Mouse (Mus musculus) urinary bladder, postnatal 14 days (tissue): Measurements from ENCODE around the gene Myt1l.

Experiments
- DNase-seq: peaks from one replicate; pipeline ENCODE4 v3.0.0; 2021; ENCODE audit warnings: low spot score

Myt1l gene

GRCm38 (mm10) chr12:29657061-29657460 lies 128.9 kb downstream of the Myt1l start:
- no peak for DNase-seq

- DNase-seq, result no peak
These were observed 129.7 kb downstream of the Myt1l start for GRCm38 (mm10) chr12:29657870-29658269.

DNA sequence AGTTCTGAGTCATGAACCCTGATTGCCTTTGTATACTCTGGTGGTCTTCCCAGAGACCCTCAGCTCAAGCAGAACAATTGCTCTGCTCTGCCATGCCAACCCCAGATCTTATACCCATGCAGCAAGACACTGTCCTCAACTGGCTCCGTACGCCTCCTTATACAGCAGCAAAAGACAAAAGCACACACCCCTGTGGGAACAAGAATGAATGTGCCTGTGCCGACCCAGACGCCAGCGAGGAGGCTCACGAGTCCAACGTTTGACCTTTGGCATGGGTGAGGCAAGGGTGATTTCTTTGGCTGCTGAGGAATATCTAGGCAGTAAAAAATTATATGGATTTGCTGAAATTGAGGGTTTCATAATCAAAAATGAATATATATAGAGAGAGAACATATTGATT lies 143.8 kb downstream of the Myt1l start:
- DNase-seq, result no peak

DNA sequence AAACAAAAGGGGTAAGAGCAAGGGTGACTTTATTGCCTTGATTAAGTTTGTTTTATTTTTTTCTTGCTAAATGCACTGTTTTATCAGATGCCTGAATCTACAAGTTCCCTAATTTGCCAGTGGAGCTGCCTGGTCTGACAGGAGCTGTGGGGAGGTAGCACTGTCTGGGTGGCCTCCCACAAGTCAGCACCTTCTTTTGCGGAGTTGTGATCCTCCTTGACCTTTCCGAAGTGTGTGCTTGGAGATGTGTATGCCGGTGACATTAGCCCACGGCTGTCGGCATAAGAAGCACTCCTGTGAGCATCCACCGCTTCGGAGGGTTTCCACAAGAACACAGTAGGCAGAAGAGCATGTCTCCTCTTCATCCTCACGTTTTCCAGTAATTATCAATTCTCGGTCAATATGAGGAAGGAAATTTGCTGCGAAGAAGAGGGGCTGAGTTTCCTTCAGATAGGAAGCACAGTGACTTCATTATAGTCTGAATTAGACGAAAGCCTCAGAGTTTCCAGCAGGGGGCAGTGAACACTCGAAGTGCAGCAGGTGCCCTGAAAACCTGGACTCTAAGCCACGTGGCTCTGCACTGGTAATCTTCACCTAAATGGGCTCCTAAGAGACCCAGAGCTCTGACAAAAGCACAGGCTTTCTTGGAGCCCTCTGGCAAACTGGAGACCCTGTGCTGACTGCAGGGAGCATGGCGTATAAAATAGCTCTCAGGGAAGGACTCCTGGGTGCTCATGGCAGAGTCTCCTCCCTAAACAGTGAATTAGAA lies 147.6 kb downstream of the Myt1l start:
- DNase-seq, result peak; percentile 52

- DNase-seq, result no peak
These were observed 154.2 kb downstream of the Myt1l start for GRCm38 (mm10) chr12:29682384-29682783.

- DNase-seq, result no peak
These were observed 154.8 kb downstream of the Myt1l start for GRCm38 (mm10) chr12:29682946-29683345.

GRCm38 (mm10) chr12:29686241-29686640 lies 158.1 kb downstream of the Myt1l start:
- DNase-seq, result no peak

DNA sequence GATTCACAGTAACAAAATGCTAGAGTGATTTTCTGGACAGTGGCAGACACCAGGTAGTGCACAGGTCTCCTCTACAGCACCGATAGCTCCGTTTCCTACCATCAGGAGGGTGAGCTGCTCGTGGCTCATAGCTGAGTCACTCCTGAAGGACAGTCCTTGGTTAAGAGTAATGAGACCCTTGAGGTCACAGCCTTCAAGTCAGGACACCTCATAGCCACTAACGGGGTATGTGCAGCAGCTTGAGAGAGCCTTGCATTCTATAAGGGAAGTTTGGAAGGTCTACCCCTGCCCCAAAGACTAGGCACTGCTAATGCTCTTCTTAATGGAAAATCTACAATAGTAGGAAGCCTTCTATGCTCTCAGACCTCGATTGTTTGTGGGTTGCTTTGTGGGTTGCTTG lies 163.4 kb downstream of the Myt1l start:
- DNase-seq, result no peak

DNA sequence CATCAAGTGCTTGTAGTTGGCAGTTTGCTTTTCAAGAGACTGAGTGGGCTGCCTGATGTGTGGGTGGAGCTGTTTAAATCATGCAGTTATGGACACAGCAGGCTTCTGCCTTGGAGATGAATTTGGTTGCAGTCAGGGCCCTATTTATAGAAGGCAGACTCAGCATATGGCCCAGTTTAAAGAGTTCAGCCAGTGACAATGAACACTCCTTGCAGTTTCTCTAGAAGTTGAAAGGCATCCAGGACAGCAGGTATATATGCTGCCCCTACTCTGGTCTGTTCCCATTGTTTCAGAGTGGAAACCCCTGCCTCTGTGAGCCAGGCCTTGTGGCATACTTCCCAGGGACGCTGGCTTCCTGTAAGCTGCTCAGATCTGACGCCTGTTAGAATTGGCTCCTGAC lies 167.0 kb downstream of the Myt1l start:
- no peak for DNase-seq

DNA sequence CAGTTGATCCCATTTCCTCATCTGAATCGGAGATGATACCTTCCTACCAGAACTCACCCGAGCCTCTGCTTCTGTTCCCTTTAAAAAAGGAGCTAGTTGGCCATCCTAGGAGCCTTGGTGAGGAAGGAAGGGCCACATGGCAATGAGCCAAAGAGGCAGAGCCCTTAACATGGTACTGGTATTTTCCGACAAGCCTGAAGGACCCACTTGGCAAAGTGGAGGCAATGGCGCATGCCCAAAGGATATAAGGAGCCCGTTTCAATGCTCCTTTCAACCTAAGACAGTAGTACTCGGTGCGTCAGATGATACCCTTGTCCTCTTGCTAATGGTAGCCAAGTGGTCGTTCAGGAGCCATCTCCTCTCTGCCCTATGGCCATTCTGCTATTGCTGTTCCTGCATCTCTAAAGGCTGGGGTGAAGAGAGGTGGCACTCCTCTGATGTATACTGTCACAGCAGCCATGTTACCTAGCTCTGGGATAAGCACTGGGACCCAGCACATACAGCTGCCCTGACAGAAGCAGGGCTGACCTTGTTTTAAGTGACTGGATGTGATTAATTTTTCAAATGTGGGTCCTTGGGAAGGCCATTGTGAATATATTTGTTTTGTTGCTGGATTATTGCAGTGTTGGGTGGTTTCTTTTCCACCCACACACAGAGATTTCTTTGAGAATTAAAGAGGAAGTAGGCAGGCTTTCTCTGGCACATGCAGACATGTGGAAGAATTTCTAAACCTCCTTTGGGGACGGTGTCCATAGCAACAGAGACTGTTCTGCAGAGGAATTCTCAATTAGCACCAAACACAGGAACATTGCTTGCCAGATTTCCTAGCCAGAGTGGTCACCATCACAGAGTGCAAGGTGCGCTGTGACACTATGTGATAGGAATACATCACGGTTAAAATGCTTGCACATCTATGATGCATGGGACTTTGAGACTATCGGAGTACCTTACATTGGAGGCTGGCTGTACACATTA lies 169.6 kb downstream of the Myt1l start:
- no peak for DNase-seq

DNA sequence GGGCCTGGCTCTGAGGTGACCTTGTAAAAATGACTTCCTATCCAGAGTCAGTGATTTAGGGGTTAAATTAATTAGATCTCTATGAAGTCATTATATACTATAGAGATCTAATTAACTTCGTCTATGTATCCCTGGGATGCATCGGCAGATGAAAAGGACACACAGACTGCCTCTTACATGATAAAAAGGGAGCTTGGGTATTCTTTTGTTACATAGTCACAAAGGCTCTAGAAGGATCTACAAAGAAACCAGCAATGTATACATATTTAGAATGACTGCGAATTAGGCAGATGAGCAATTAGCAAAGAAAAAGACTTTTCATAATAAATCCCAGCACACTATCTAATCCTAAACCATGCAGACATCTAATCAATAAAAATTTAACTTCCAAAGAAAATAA lies 170.4 kb downstream of the Myt1l start:
- no peak for DNase-seq

- DNase-seq, result no peak
These were observed 170.8 kb downstream of the Myt1l start for GRCm38 (mm10) chr12:29698976-29699375.

DNA sequence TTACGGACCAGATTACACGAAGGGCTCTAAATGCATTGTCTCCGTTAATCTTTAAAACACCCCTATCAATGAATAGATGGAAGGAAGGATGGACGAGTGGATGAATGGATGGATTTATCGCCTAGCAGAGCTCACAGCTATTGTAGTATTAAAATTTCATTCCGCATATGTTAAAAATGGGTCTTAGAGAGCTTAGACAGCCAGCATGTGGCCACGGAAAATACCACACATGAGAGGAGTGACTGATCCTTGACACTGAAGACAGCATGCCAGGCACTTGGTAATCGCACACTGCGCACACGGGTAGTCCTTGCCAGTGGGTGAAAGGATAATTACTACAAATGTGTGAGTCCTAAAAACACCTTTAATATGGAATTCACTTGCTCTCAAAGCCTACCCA lies 171.2 kb downstream of the Myt1l start:
- no peak for DNase-seq

DNA sequence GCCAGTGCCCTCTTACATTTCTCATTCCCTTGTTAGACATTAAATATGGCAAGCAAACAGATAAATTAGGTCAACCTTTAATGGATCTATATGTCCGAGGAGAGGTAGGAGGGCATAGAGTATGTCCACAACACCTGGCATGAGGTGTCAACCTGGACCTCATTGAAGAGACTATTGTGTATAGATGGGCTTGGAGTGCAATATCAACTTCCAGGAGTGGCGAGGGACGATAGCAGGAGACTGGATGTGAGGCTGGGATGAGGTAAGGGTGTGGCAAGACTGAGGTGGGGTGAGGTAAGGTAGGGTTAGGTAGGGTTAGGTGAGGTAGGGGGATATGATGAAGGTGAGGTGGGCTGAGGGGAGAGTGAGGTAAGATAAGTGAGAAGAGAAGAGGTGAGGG lies 171.8 kb downstream of the Myt1l start:
- no peak for DNase-seq

- DNase-seq, result no peak
These were observed 172.9 kb downstream of the Myt1l start for GRCm38 (mm10) chr12:29701076-29701475.

GRCm38 (mm10) chr12:29701731-29702316 lies 173.6 kb downstream of the Myt1l start:
- DNase-seq, result no peak

GRCm38 (mm10) chr12:29702626-29703025 lies 174.4 kb downstream of the Myt1l start:
- DNase-seq, result no peak

DNA sequence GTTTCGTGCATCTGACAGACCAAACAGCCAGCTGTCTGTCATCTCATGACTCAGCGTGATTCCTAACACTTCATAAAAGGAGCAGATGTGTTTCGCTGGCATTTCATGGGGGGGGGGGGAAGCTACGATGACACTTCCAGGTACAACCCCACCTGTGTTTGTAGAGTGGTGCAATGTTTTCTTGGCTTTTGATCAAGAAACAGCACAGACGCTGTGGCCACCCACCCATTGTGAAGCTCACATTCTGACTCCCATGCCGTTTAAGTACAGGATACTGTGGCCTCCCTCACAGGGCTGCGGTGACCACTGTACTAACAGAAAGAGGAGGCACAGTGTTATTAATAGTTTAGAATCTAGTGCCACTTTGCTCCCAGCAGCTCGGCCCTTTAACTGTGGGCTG lies 175.4 kb downstream of the Myt1l start:
- no peak for DNase-seq

- no peak for DNase-seq
These were observed 178.9 kb downstream of the Myt1l start for GRCm38 (mm10) chr12:29707094-29707493.

DNA sequence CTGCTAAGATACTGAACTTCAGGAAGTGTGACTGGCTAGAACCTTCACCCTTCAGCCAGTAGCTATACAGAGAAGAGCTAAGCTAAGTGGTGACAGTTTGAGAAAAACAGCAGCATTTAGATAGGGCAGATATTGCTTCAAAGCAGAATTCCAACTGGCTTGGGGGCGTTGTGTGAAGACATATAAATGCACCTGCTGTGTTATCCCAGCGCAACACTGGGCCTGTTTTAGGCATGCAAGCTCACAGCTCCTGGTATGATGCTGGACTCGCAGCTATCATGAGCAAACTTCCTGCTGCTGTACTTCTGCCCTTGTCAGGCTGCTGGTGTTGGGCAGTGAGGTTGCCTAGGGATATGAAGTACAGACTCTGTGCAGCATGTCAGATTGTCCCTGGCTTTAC lies 180.0 kb downstream of the Myt1l start:
- no peak for DNase-seq

- no peak for DNase-seq
These were observed 184.9 kb downstream of the Myt1l start for GRCm38 (mm10) chr12:29712795-29713721.
